Mouse (Mus musculus) testis, adult 2 months (tissue): Measurements from ENCODE around the gene Slc23a4.

Experiments used
- CTCF ChIP-seq: fragments of 200-500 bp; IDR thresholded peaks from 2 replicates; pipeline ENCODE4 v1.5.1; 2012; ENCODE audit warnings: low read depth, mild to moderate bottlenecking, inconsistent platforms, low read length, moderate library complexity; ENCODE audit not compliant: control insufficient read depth, insufficient read depth, insufficient replicate concordance
- POLR2A ChIP-seq: fragments of 200-500 bp; IDR thresholded peaks from 2 replicates; pipeline ENCODE4 v1.6.1; 2012; ENCODE audit warnings: low read depth, mild to moderate bottlenecking, inconsistent platforms, low read length, moderate library complexity; ENCODE audit not compliant: control insufficient read depth

DNA sequence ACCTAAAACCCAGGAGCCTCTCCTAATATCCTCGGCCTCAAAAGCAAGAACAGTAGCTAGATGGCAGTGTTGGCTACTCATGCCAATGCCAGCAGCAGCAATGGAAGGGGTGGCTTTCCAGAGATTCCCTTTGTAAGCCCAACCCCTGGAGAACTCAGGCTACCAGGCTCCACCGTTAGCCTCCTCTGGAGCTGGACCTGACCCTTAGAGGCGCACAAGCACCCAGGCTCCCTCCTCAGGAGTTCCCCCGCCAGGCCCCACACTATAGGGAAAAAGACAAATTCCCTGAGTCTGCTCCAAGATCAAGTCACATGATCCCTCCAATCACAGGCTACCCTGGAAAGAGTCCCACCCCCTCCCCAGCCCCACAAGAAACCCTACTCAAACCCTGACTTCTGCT, 10.9 kb upstream of the Slc23a4 start:
- no peak; the same call in 1 of the 2 replicates for TF ChIP-seq CTCF
- TF ChIP-seq POLR2A: no peak
